Mouse (Mus musculus) embryonic facial prominence, embryonic 10.5 days (tissue): ENCODE data around the gene Zdhhc23. TPM values are rescaled to one million over a fixed set of nuclear protein-coding genes. Genes with fewer than 3 reads are reported as not detected.

Experiments used
- DNase-seq: peaks from one replicate; pipeline ENCODE4 v3.0.0-alpha.2; 2017; ENCODE audit warnings: low spot score
- H3K27ac ChIP-seq: fragments of 300-500 bp; sonication (generic); replicated peaks from 2 replicates; pipeline ENCODE4 v1.5.1; 2016; ENCODE audit warnings: mild to moderate bottlenecking
- H3K27me3 ChIP-seq: fragments of 300-500 bp; sonication (generic); replicated peaks from 2 replicates; pipeline ENCODE4 v1.6.1; 2016; ENCODE audit warnings: low read depth, mild to moderate bottlenecking; ENCODE audit not compliant: poor library complexity, severe bottlenecking
- H3K36me3 ChIP-seq: fragments of 300-500 bp; sonication (generic); replicated peaks from 2 replicates; pipeline ENCODE4 v1.6.1; 2016; ENCODE audit warnings: mild to moderate bottlenecking, moderate library complexity
- H3K4me1 ChIP-seq: fragments of 300-500 bp; sonication (generic); 2 replicates; pipeline ENCODE4 v1.6.1; 2016
- H3K4me3 ChIP-seq: fragments of 300-500 bp; sonication (generic); 2 replicates; pipeline ENCODE4 v1.5.1; 2016; ENCODE audit warnings: mild to moderate bottlenecking, moderate library complexity
- H3K9me3 ChIP-seq: fragments of 300-500 bp; sonication (generic); 2 replicates; pipeline ENCODE4 v1.6.1; 2016; ENCODE audit warnings: mild to moderate bottlenecking
- WGBS: fragments of 180-500 bp; shearing (Covaris S2); methylation state at CpG from one replicate; pipeline ENCODE4 v1.1.7; 2016; 5-methylcytosine and 5-hydroxymethylcytosine counted together
- microRNA-seq: library from miRNA; unstranded; fragments of <30 nt; microRNA quantifications from one replicate; pipeline ENCODE4, GENCODE M21; 2017
- polyA plus RNA-seq: library from polyadenylated mRNA; unstranded; fragments of >200 nt; fragmentation: Nextera tagmentation; extraction: Ambion mirVana; gene quantifications from 2 replicates; pipeline ENCODE4 v1.2.1, GENCODE M21; 2016

The Zdhhc23 gene
- polyA plus RNA-seq, 1 experiment from 2014 or later: 0.59 TPM

DNA sequence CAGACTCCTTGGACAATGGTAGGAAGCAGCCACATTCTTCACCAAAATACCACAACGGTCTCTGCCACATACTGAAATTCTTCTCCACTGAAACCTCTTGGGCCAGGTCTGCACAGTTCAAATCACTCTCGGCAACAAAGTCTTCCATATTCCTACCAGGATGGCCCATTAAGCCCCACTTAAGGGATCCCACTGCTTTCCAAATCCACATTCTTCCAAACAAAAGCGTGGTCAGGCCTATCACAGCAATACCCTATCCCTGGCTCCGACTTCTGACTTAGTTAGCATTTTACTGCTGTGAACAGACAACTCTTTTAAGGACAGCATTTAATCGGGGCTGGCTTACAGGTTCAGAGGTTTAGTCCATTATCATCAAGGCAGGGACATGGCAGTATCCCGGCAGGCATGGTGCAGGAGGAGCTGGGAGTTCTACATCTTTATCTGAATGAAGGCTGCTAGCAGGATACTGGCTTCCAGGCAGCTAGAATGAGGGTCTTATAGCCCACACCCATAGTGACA, 53.2 kb downstream of the Zdhhc23 start, which contains the start of gene Qtrt2:
Gene Qtrt2, minus strand, starts transcription at position 469 of the 519 bp plus-strand sequence.
- Histone ChIP-seq H3K27me3 (no peaks in the 10 kb centered on the region), H3K9me3 (no peaks in the 10 kb centered on the region), H3K36me3 (no peaks in the 10 kb centered on the region), H3K4me1 (no peaks in the 10 kb centered on the region), H3K4me3 (no peak within 1 kb of the TSS), H3K27ac (no peak within 1 kb of the TSS)
- DNase-seq: no peak
- 79% methylated on average over 6 of the region's 6 CpGs for WGBS

DNA sequence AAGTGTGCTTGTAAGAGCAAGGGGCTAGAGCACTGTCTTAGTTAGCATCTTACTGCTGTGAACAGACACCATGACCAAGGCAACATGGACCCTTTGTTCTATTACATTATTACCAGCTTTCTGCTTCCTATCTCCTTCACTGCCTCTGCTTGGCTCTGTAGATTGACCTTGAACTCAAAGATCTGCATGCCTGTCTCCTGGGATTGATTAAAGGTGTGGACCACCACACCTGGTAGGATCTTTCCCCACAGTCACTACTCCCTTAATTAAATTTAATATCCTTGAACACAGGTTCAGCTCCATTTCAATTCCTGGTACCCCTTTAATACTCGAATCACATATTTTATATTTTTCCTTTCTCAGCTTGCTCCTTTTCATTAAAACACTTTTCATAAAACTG, 53.7 kb downstream of the Zdhhc23 start:
- Histone ChIP-seq H3K4me3 (no peak overlapping the region), H3K27ac (no peak overlapping the region), H3K27me3 (no peaks in the 10 kb centered on the region), H3K36me3 (no peaks in the 10 kb centered on the region), H3K9me3 (no peaks in the 10 kb centered on the region), H3K4me1 (no peaks in the 10 kb centered on the region)
- DNase-seq: no peak
- 85% methylated on average over 1 of the region's 1 CpGs for WGBS

DNA sequence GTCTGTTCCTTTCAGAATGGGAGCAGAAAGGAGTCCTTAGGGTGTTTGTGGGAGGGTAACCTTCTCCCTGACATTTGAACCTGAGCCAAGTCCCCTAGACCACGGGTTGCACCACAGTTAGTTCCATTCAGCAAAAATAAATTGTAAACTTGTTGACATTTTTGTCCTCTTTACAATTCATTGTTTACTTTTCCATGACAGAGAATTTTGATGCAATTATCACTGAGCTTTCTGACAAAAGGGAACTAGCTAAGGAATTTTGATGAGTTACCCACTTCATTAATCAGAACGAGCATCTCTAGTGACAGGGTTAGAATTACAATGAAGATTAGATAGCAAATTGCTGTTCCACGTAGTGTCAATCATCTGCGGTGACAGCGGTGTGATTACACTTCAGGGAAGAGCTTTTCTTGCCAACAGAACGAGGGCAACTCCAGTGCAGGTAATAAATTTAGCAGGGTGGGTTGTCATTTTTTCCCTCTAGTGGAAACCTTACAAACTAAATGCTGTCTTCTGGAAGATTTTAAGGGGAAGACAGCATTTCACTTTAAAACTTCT, 54.5 kb downstream of the Zdhhc23 start:
- 74% methylated on average over 6 of the region's 6 CpGs for WGBS
- H3K4me3 ChIP-seq: no peak overlapping the region

DNA sequence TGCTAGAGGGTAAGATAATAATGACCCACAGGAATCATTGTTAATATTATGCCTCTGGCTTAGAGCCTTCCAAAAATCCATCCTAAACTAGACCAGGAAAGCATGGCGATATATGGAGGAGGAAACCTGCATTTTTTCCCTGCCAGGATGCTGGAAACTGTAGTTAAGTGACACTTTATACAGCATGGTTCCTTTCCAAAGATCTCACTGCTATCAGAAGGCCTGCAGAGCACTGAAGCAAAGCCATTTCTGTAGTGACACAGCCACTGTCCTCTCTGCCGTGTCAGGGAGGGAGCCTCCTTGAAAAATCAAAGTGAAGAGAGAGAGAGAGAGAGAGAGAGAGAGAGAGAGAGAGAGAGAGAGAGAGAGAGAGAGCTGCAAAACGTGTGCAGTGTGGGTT, 57.0 kb downstream of the Zdhhc23 start:
- no peak overlapping the region for H3K27ac ChIP-seq
- no peak for DNase-seq
- H3K27me3 ChIP-seq: no peaks in the 10 kb centered on the region
- no peaks in the 10 kb centered on the region for H3K4me1 ChIP-seq
- no peaks in the 10 kb centered on the region for H3K9me3 ChIP-seq
- no peak overlapping the region for H3K4me3 ChIP-seq
- whole genome bisulfite sequencing: 57% methylated on average over 3 of the region's 3 CpGs
- no peaks in the 10 kb centered on the region for H3K36me3 ChIP-seq

More for the DNA sequence above, 54.5 kb downstream of the Zdhhc23 start:
- Histone ChIP-seq H3K27ac (no peak overlapping the region), H3K9me3 (no peaks in the 10 kb centered on the region), H3K4me1 (no peaks in the 10 kb centered on the region), H3K27me3 (no peaks in the 10 kb centered on the region), H3K36me3 (no peaks in the 10 kb centered on the region)
- DNase-seq: no peak

DNA sequence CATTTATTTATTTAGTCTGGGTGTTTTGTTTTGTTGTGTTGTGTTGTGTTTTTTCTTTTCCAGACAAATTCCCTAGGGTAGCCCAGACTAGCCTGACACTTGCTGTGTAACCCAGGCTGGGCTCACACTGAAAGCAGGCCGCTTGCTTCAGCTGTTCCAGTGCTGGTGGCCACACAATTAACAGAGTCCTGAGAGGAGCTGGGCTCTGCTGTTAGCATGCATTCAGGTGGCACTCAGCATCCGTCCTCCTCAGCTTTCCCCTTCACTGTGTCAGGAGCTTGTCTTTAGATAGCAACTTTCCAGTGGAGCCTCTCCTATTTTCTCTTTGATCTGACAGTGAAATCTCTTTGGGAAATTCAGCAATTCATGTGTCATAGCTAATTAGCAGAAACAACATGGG, 57.6 kb downstream of the Zdhhc23 start:
- Histone ChIP-seq H3K9me3 (no peaks in the 10 kb centered on the region), H3K27me3 (no peaks in the 10 kb centered on the region), H3K4me1 (no peaks in the 10 kb centered on the region), H3K4me3 (no peak overlapping the region), H3K27ac (no peak overlapping the region), H3K36me3 (no peaks in the 10 kb centered on the region)
- DNase-seq: no peak
- WGBS: 65% methylated on average over 2 of the region's 2 CpGs

DNA sequence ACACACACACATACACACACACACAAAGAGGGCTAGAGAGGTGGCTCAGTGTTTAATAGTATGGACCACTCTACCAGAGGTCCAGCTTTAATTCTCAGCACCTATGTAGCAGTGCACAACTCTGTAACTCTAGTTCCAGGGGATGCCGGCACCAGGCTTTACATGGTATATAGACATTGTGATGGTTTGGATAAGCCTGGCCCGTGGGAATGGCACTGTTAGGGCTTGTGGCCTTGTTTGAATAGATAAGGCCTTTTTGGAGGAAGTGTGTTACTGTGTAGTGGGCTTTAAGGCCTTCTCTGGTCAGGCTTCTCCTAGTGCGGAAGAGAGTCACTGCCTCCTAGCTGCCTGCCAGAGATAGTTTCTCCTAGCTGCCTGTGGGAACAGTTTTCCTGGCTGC, 60.7 kb downstream of the Zdhhc23 start:
- no peak overlapping the region for H3K27ac ChIP-seq
- H3K9me3 ChIP-seq: no peaks in the 10 kb centered on the region
- DNase-seq: no peak
- WGBS: 94% methylated on average over 3 of the region's 3 CpGs
- H3K4me3 ChIP-seq: no peak overlapping the region
- H3K27me3 ChIP-seq: no peaks in the 10 kb centered on the region
- peaks cover 9% of the 10 kb centered on the region; the same call in 1 of the 2 replicates for H3K36me3 ChIP-seq
- H3K4me1 ChIP-seq: no peaks in the 10 kb centered on the region

Small RNA genes within 50 kb of the gene (microRNA-seq; reads per million reads assigned to microRNA genes)
- gene Mir3470b: not detected

Other genes with a start within 250 kb of the Zdhhc23 start
- not detected in 2 replicates for gene Drd3, start 225.8 kb downstream of the Zdhhc23 start, polyA plus RNA-seq
- gene Ccdc191, start 90.0 kb downstream of the Zdhhc23 start, polyA plus RNA-seq: 16.3 and 20.2 TPM in 2 replicates
- 36.0 and 37.4 TPM in 2 replicates for gene Qtrt2, start 53.0 kb downstream of the Zdhhc23 start, polyA plus RNA-seq
- 3.3 and 3.8 TPM in 2 replicates for gene Gramd1c, start 83.6 kb upstream of the Zdhhc23 start, polyA plus RNA-seq
- 40.5 and 42.8 TPM in 2 replicates for gene Atp6v1a, start 159.9 kb upstream of the Zdhhc23 start, polyA plus RNA-seq
- 133 and 135 TPM in 2 replicates for gene Naa50, start 160.0 kb upstream of the Zdhhc23 start, polyA plus RNA-seq
- 2.6 TPM in 2 replicates for gene Usf3, start 193.5 kb upstream of the Zdhhc23 start, polyA plus RNA-seq